Mouse (Mus musculus) G1E-ER4 (cell line): Measurements from ENCODE around the gene Tppp. TPM values are rescaled to one million over a fixed set of nuclear protein-coding genes. Genes with fewer than 3 reads are reported as not detected.

Source experiments
- GATA1 ChIP-seq: IDR thresholded peaks from one replicate; pipeline ENCODE4 v1.8.0; 2012; ENCODE audit warnings: low read length, inconsistent platforms
- polyA plus RNA-seq: library from polyadenylated mRNA; stranded (reverse); fragments of >175 nt; gene quantifications from 2 replicates; pipeline ENCODE4 v1.2.3, GENCODE M21; 2012

Tppp gene
- not detected in 2 replicates for polyA plus RNA-seq

GRCm38 (mm10) chr13:74008948-74009718 is at the start of gene Tppp:
TSS of gene Tppp (plus strand) at chr13:74009407.
- no peak for TF ChIP-seq GATA1

- TF ChIP-seq GATA1 = no peak
These were observed 49.0 kb upstream of the Tppp start for GRCm38 (mm10) chr13:73960117-73960652.

- no peak for TF ChIP-seq GATA1
These were observed 48.0 kb upstream of the Tppp start for GRCm38 (mm10) chr13:73961177-73961576.

GRCm38 (mm10) chr13:73963551-73963950 is 45.7 kb upstream of the Tppp start, which contains the start of gene Zdhhc11:
TSS of gene Zdhhc11 (plus strand) at chr13:73963851.
- TF ChIP-seq GATA1 = no peak

GRCm38 (mm10) chr13:73970545-73971448 is 38.4 kb upstream of the Tppp start:
- no peak for TF ChIP-seq GATA1

- no peak for TF ChIP-seq GATA1
These were observed 34.7 kb upstream of the Tppp start for GRCm38 (mm10) chr13:73974523-73974922.

- no peak for TF ChIP-seq GATA1
These were observed 32.3 kb upstream of the Tppp start for GRCm38 (mm10) chr13:73976935-73977334.

- no peak for TF ChIP-seq GATA1
These were observed 18.9 kb upstream of the Tppp start for GRCm38 (mm10) chr13:73990325-73990724.

- TF ChIP-seq GATA1 = no peak
These were observed 18.4 kb upstream of the Tppp start for GRCm38 (mm10) chr13:73990761-73991160.

- no peak for TF ChIP-seq GATA1
These were observed 17.9 kb upstream of the Tppp start for GRCm38 (mm10) chr13:73991267-73991666.

- TF ChIP-seq GATA1 = no peak
These were observed 12.8 kb upstream of the Tppp start for GRCm38 (mm10) chr13:73996456-73996855.

- no peak for TF ChIP-seq GATA1
These were observed 8.7 kb upstream of the Tppp start for GRCm38 (mm10) chr13:74000519-74000918.

- TF ChIP-seq GATA1 = no peak
These were observed 8.2 kb upstream of the Tppp start for GRCm38 (mm10) chr13:74000961-74001360.

GRCm38 (mm10) chr13:74001492-74001891 is 7.7 kb upstream of the Tppp start:
- TF ChIP-seq GATA1 = no peak

- TF ChIP-seq GATA1 = no peak
These were observed 796 bp downstream of the Tppp start for GRCm38 (mm10) chr13:74009791-74010614.
